Mouse (Mus musculus): ENCODE measurements at regions not wholly inside any gene's neighbourhood (a gene's known extent, or its start where the extent isn't known, plus 50 kb on each side); places are given as distances from the start of the nearest gene placed in this dataset. TPM values are rescaled to one million over a fixed set of nuclear protein-coding genes. Genes with fewer than 3 reads are reported as not detected.

- 62% methylated on average over 9 of the region's 9 CpGs for WGBS (ENCODE audit: insufficient replicate concordance)
- no peak overlapping the region for H3K27ac ChIP-seq
- ATAC-seq (ENCODE audit: insufficient read depth) = no peak
- no peaks in the 10 kb centered on the region for H3K9me3 ChIP-seq (ENCODE audit: control insufficient read depth, low read length)
- no peak for TF ChIP-seq EP300 (IDR thresholded peaks at IDR 0.05; ENCODE audit: low read depth)
- no peak for TF ChIP-seq CTCF (IDR thresholded peaks at IDR 0.05; ENCODE audit: low read depth)
- H3K4me3 ChIP-seq (ENCODE audit: insufficient read depth in 1 of 2, low read depth in 2 of 2, low read length in 2 of 2) = no peak overlapping the region
- H3K27me3 ChIP-seq (ENCODE audit: control insufficient read depth, insufficient read depth, low read length) = no peaks in the 10 kb centered on the region
- H3K4me1 ChIP-seq (replicated peaks; ENCODE audit: control insufficient read depth in 2 of 2, insufficient read depth in 2 of 2, low read length in 1 of 2) = no peaks in the 10 kb centered on the region
- no peak overlapping the region for H3K4me2 ChIP-seq (ENCODE audit: low read depth)
- no peaks in the 10 kb centered on the region for H3K36me3 ChIP-seq (replicated peaks; ENCODE audit: control insufficient read depth, insufficient read depth, low read depth)
- no peak for DNase-seq (ENCODE audit: low read depth in 3 of 3, low spot score in 3 of 3)
- no peak overlapping the region for H3K9ac ChIP-seq (replicated peaks)
Observed at GRCm38 (mm10) chr2:169010271-169010670, 54.9 kb upstream of the Zfp64 start.

- DNase-seq (ENCODE audit: low read depth in 3 of 3, low spot score in 3 of 3) = no peak
- ATAC-seq (ENCODE audit: insufficient read depth) = no peak
- no peak overlapping the region for H3K4me3 ChIP-seq (ENCODE audit: insufficient read depth in 1 of 2, low read depth in 2 of 2, low read length in 2 of 2)
- H3K9ac ChIP-seq (replicated peaks) = no peak overlapping the region
- WGBS (ENCODE audit: insufficient replicate concordance) = 47% methylated on average over 20 of the region's 20 CpGs
- no peaks in the 10 kb centered on the region for H3K27me3 ChIP-seq (ENCODE audit: control insufficient read depth, insufficient read depth, low read length)
- no peaks in the 10 kb centered on the region for H3K4me1 ChIP-seq (replicated peaks; ENCODE audit: control insufficient read depth in 2 of 2, insufficient read depth in 2 of 2, low read length in 1 of 2)
- no peak overlapping the region for H3K27ac ChIP-seq
- H3K36me3 ChIP-seq (replicated peaks; ENCODE audit: control insufficient read depth, insufficient read depth, low read depth) = no peaks in the 10 kb centered on the region
- no peak for TF ChIP-seq EP300 (IDR thresholded peaks at IDR 0.05; ENCODE audit: low read depth)
- H3K4me2 ChIP-seq (ENCODE audit: low read depth) = no peak overlapping the region
- H3K9me3 ChIP-seq (ENCODE audit: control insufficient read depth, low read length) = no peaks in the 10 kb centered on the region
Observed at GRCm38 (mm10) chr2:169008756-169009155, 53.4 kb upstream of the Zfp64 start.

- no peak for ATAC-seq (ENCODE audit: insufficient read depth)
- Histone ChIP-seq H3K27me3 (ENCODE audit: control insufficient read depth, insufficient read depth, low read length) (no peaks in the 10 kb centered on the region), H3K9ac (replicated peaks) (no peak overlapping the region), H3K4me3 (ENCODE audit: insufficient read depth in 1 of 2, low read depth in 2 of 2, low read length in 2 of 2) (no peak overlapping the region), H3K4me1 (replicated peaks; ENCODE audit: control insufficient read depth in 2 of 2, insufficient read depth in 2 of 2, low read length in 1 of 2) (no peaks in the 10 kb centered on the region), H3K27ac (no peak overlapping the region), H3K9me3 (ENCODE audit: control insufficient read depth, low read length) (no peaks in the 10 kb centered on the region), H3K36me3 (replicated peaks; ENCODE audit: control insufficient read depth, insufficient read depth, low read depth) (no peaks in the 10 kb centered on the region), H3K4me2 (ENCODE audit: low read depth) (no peak overlapping the region)
- no peak for DNase-seq (ENCODE audit: low read depth in 3 of 3, low spot score in 3 of 3)
- TF ChIP-seq EP300 (IDR thresholded peaks at IDR 0.05; ENCODE audit: low read depth) (no peak), CTCF (IDR thresholded peaks at IDR 0.05; ENCODE audit: low read depth) (no peak)
- WGBS (ENCODE audit: insufficient replicate concordance) = 11% methylated on average over 9 of the region's 9 CpGs
Observed at GRCm38 (mm10) chr2:169008333-169008732, 52.9 kb upstream of the Zfp64 start.

- DNase-seq (ENCODE audit: low read depth in 3 of 3, low spot score in 3 of 3) = no peak
- TF ChIP-seq CTCF (IDR thresholded peaks at IDR 0.05; ENCODE audit: low read depth) = no peak
- no peak for TF ChIP-seq EP300 (IDR thresholded peaks at IDR 0.05; ENCODE audit: low read depth)
- no peaks in the 10 kb centered on the region for H3K27me3 ChIP-seq (ENCODE audit: control insufficient read depth, insufficient read depth, low read length)
- H3K4me1 ChIP-seq (replicated peaks; ENCODE audit: control insufficient read depth in 2 of 2, insufficient read depth in 2 of 2, low read length in 1 of 2) = no peaks in the 10 kb centered on the region
- H3K4me2 ChIP-seq (ENCODE audit: low read depth) = no peak overlapping the region
- no peaks in the 10 kb centered on the region for H3K9me3 ChIP-seq (ENCODE audit: control insufficient read depth, low read length)
- H3K9ac ChIP-seq (replicated peaks) = no peak overlapping the region
- H3K27ac ChIP-seq = no peak overlapping the region
- 68% methylated on average over 10 of the region's 10 CpGs for WGBS (ENCODE audit: insufficient replicate concordance)
- H3K4me3 ChIP-seq (ENCODE audit: insufficient read depth in 1 of 2, low read depth in 2 of 2, low read length in 2 of 2) = no peak overlapping the region
- H3K36me3 ChIP-seq (replicated peaks; ENCODE audit: control insufficient read depth, insufficient read depth, low read depth) = no peaks in the 10 kb centered on the region
- no peak for ATAC-seq (ENCODE audit: insufficient read depth)
Observed at GRCm38 (mm10) chr2:169006549-169006948, 51.2 kb upstream of the Zfp64 start.

GRCm38 (mm10) chr2:169005810-169006209, 50.4 kb upstream of the Zfp64 start:
- Histone ChIP-seq H3K4me1 (replicated peaks; ENCODE audit: control insufficient read depth in 2 of 2, insufficient read depth in 2 of 2, low read length in 1 of 2) (no peaks in the 10 kb centered on the region), H3K4me2 (ENCODE audit: low read depth) (no peak overlapping the region), H3K36me3 (replicated peaks; ENCODE audit: control insufficient read depth, insufficient read depth, low read depth) (no peaks in the 10 kb centered on the region), H3K27ac (no peak overlapping the region), H3K4me3 (ENCODE audit: insufficient read depth in 1 of 2, low read depth in 2 of 2, low read length in 2 of 2) (no peak overlapping the region), H3K9me3 (ENCODE audit: control insufficient read depth, low read length) (no peaks in the 10 kb centered on the region), H3K9ac (replicated peaks) (no peak overlapping the region), H3K27me3 (ENCODE audit: control insufficient read depth, insufficient read depth, low read length) (no peaks in the 10 kb centered on the region)
- no peak for ATAC-seq (ENCODE audit: insufficient read depth)
- WGBS (ENCODE audit: insufficient replicate concordance) = 76% methylated on average over 7 of the region's 7 CpGs
- TF ChIP-seq EP300 (IDR thresholded peaks at IDR 0.05; ENCODE audit: low read depth) (no peak), CTCF (IDR thresholded peaks at IDR 0.05; ENCODE audit: low read depth) (no peak)
- no peak for DNase-seq (ENCODE audit: low read depth in 3 of 3, low spot score in 3 of 3)

Small RNA genes in the stretch of these regions (microRNA-seq; reads per million reads assigned to microRNA genes)
- gene Gm26469 = not detected
